Mouse (Mus musculus): ENCODE results near the gene Edil3.

The Edil3 gene

DNA sequence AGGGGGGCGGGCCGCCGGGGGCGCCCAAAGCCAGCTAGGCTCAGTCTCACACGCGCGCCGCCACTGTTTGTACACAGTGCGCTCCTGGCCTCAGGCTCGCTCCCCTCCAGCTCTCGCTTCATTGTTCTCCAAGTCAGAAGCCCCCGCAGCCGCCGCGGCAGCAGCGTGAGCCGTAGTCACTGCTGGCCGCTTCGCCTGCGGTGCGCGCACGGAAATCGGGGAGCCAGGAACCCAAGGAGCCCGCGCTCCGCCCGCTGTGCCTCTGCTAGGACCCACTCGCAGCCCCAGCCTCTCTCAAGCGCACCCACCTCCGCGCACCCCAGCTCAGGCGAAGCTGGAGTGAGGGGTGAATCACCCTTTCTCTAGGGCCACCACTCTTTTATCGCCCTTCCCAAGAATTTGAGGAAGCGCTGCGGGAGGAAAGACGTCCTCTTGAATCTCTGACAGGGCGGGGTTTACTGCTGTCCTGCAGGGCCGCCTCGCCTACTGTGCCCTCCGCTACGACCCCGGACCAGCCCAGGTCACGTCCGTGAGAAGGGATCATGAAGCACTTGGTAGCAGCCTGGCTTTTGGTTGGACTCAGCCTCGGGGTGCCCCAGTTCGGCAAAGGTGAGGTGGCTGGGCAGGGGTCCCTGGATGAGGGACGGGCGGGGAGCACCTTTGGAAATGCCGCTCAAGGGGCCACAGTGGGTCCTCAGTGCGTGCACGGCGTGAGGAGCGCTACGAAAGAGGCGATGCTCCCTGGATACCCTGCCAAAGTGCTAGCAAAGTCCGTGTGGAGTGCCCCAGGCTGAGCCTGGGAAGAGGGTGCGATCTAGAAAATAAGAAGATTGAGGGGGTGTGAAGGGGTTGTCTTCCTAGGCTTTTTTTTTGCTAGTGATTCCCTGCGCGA lies at the start of gene Edil3:
TSS of gene Edil3 (plus strand) at position 33 of the 892 bp plus-strand sequence.
- no peak for DNase-seq (ENCODE audit: low spot score)

DNA sequence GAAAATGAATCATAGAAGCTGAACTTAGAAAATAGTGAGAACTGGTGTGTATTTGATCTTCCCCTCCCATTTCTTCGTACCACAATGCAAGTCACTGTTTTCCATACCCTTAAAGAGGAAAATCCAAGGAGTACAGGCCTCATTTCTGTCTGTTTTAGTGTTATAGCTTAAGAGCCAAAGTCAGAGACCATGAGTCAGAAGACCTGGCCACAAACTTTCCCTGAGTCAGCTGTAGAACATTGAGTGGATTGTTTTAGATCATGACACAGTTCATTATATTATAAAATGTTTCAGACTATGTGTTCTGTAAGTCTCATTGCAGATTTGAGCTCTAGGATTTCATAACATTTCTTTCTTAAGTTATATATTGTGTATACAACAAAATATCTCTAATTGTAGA lies 22.1 kb upstream of the Edil3 start:
- no peak for DNase-seq (ENCODE audit: low spot score)

DNA sequence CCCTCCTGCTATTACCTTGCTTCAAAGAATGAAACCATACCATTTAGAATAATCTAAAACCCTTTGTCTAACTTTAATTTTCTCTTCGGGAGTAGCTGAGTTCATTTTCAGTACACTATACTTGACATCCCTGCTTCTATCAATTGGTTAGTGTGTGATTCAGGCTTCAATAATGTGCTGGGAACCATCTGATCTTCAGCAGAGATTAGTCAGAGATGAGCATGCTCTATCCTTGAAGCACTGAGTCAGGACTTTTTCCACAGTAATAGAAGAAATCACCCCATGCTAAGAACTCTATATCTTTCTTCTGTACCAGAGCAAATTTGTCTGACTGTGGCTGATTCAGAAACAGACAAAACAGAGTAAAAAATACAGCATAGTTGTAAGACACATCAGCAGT lies 20.3 kb upstream of the Edil3 start:
- no peak for DNase-seq (ENCODE audit: low spot score)

GRCm38 (mm10) chr13:88805838-88806237 lies 15.4 kb upstream of the Edil3 start:
- DNase-seq (ENCODE audit: low spot score) = no peak

DNA sequence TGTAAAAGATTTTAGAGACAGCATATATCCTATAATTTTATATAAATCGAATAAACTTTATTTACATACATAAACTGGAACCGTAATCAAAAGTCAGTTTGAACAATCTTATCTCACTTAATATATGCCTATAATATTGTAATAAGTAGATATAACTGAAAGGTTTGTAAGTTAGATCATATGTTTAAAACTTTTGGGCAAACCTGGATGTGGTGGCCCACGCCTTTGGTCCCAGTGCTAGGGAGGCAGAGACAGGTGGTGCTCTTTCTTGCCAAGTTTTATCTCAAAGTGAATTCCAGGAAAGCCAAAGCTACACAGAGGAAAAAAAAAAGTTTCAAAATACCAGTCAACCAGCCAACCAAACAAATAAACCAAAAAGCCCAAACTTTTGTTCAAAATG lies 15.0 kb upstream of the Edil3 start:
- no peak for DNase-seq (ENCODE audit: low spot score)

DNA sequence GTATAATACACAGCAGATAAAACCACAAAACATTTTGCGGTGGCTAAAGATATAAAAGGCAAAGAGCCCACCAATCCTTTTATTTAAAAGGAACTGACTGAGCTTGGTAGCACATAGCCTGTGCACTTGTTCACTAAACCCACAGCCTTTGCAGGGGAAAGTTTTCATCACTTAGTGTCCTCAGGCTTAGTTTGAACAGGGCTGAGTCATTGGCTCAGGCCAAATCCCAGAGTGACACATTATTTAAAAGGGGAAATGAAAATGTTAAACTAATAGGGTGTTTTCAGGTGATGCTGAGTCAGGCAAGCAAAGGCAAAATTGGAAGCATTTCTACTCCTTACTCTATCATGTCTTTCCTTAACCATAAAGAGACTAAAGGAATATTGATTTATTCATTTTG lies 11.2 kb upstream of the Edil3 start:
- DNase-seq (ENCODE audit: low spot score) = no peak

- no peak for DNase-seq (ENCODE audit: low spot score)
Measured at GRCm38 (mm10) chr13:88820686-88821308, 475 bp upstream of the Edil3 start.

GRCm38 (mm10) chr13:88822332-88822895 lies 1.1 kb downstream of the Edil3 start:
- DNase-seq (ENCODE audit: low spot score) = no peak

GRCm38 (mm10) chr13:88822976-88823521 lies 1.8 kb downstream of the Edil3 start:
- no peak for DNase-seq (ENCODE audit: low spot score)

GRCm38 (mm10) chr13:88823522-88824419 lies 2.5 kb downstream of the Edil3 start:
- DNase-seq (ENCODE audit: low spot score) = no peak

DNA sequence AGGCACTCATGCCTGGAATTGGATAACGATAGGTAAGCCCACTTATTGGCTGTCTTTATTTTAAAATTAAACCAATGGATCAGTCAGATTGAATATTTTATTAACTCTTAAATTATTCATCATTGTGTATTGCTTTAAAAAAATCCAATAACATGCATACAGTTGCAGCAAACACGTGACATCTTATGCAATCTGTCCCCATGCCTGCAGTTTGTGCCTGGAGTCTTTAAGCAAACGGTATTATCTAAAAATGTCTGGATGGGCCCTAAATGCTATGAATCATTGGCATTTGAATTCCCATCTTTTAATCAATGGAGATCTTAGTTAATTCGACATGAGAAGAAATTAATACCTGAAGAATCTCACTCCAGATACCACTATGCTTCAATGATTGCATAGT lies 3.2 kb downstream of the Edil3 start:
- DNase-seq (ENCODE audit: low spot score) = no peak

DNA sequence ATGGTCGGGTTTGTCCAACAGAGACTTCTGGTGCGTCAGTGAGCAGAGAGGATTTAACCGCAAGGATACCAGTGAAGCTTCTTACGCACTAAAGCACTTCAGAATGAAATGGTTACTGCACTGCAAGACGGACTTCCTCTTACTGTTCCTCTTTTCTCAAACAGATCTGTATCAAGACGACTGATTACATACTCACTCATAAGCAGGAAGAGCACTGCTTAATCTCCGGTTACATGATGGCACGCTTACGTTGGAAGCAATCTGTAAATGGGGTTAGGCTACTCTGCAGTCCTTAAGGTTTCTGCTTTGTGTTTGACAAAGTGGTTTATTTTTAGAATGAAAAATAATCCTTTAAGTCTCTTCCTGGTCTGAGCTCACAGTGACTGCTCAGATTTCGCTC lies 7.1 kb downstream of the Edil3 start:
- DNase-seq (ENCODE audit: low spot score) = no peak

GRCm38 (mm10) chr13:88833732-88834131 lies 12.5 kb downstream of the Edil3 start:
- no peak for DNase-seq (ENCODE audit: low spot score)

DNA sequence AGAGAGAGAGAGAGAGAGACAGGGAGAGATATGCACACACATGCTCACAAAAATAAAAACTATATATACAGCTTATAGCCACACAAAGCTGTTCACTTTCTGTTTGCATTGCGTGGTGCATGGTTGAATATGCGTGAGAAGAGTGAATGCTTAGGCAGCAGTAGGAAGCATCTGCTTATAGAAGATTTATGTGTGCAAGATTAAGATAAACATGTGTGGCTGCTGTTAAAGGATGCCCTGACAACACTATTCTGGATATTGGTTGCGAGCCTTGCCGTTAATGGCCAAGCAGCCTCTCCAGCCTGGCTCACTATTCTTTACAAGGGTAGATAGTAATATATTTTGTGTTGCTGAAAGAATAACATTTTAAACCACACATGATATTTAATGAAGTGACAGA lies 28.5 kb downstream of the Edil3 start:
- no peak for DNase-seq (ENCODE audit: low spot score)

DNA sequence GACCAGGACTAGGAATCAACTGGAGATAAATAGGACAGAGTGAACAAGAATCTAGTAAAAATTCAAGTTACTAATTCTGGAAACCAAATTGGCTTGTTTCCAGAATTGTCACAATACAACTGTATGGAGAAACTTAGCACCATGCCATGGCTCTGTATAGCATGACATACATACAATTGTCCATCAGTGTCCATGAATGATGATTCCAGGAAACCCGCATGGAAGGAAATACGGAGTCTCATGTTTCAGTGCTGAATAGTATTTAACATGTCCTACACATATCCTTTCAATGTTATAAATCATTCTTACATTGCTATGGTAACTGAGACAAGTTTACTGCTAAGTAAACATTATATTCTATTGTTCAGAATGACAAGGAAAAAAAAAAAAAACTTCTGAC lies 58.7 kb downstream of the Edil3 start:
- no peak for DNase-seq (ENCODE audit: low spot score)

GRCm38 (mm10) chr13:88890728-88891127 lies 69.5 kb downstream of the Edil3 start:
- no peak for DNase-seq (ENCODE audit: low spot score)

DNA sequence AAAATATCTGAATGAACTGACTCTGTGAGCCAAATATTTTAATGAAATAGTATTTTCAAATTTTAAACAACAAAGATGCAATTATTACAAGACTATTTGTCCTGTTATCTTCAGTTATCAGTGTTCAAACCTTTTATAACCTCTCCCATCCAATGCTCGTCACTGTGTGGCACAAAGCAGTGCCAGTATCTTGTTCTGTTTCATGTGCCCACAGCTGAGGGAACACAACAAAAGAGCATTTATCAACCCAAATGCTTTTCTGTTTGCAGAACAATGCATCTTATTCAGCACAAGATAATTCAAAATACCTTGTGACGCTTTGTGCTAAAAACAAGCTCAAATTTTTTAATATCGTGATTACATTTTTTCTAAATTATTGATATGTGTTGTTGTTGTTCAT lies 78.8 kb downstream of the Edil3 start:
- DNase-seq (ENCODE audit: low spot score) = no peak

- DNase-seq (ENCODE audit: low spot score) = no peak
Measured at GRCm38 (mm10) chr13:88907405-88907804, 86.1 kb downstream of the Edil3 start.

DNA sequence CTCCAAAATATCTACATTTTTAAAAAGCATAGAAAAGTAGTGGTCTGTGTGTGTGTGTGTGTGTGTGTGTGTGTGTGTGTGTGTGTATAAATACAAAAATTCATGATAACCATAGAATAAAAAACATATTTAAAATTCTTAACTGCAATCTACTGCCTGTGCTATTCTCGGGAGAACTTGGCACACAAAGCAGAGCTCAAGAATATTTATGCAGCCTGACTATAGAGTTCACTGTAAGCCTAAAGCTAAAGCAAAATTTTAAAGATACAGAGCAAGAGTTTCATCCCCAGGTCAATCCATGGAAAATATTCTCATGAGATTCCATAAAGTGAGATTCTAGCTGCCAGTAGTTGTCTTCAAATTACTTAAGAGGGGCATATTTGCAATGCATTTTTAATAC lies 86.9 kb downstream of the Edil3 start:
- DNase-seq (ENCODE audit: low spot score) = no peak

DNA sequence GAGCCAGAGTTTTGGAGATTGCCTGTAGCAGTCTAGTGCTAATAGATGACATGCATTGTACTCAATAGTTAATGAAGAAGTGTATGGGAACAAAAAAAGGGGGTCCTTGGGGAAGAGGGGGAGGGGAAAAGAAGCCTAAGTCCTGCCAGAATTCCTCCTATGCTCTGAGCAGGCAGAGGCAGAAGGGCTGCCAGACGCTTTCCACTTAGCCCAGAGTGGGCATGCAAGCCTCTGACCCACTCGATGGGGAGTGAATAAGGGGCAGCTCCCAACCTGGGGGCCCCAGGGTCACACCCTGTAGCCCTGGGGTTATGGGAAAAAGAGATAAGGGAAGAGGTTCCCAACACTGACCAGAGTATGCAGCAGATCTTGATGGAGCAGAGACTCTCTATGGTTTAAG lies 95.2 kb downstream of the Edil3 start:
- DNase-seq (ENCODE audit: low spot score) = no peak

DNA sequence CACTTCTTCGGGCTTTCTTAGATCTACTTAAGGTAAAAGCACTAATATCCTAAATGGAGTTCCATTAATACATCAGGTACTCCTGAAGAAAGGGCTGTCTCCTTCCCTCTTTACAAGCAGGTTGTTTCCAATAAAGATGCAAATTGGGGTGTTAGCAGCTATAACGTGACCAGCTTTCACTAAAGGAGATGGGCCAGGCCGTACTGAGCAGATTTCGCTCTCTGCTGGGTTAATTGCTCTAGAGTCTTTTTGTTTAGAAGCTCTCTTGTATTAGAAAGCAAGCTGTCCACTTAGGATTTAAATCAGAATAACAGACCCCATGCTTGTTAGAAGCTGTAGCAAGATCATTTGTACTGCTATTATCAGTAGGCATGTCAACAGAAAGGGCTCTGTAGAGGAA lies 108.4 kb downstream of the Edil3 start:
- DNase-seq (ENCODE audit: low spot score) = no peak

- no peak for DNase-seq (ENCODE audit: low spot score)
Measured at GRCm38 (mm10) chr13:88938564-88938963, 117.3 kb downstream of the Edil3 start.

All from ovary, postnatal 10 days (tissue).